Mouse (Mus musculus): ENCODE data around the gene BC055324. TPM values are rescaled to one million over a fixed set of nuclear protein-coding genes. Genes with fewer than 3 reads are reported as not detected.
"Not testable (repeated sequence)": the region's sequence is repeated elsewhere in the genome, so short reads cannot be mapped to it uniquely, and the experiment has no call there.

BC055324 gene
- 4.1 and 10.7 TPM in 2 replicates for polyA plus RNA-seq (2011; ENCODE audit: insufficient read depth, insufficient read length, low replicate concordance, missing spikeins)

- no peaks in the 10 kb centered on the region for H3K4me1 ChIP-seq (ENCODE audit: control insufficient read depth, insufficient read depth, low read length)
- TF ChIP-seq CTCF (IDR thresholded peaks at IDR 0.05; ENCODE audit: control insufficient read depth, insufficient read depth, low read length) (no peak), POLR2A (IDR thresholded peaks at IDR 0.05; ENCODE audit: borderline replicate concordance, control insufficient read depth, low read depth, low read length) (peak; percentile 56; the same call in 1 of the 2 replicates)
- H3K4me3 ChIP-seq (replicated peaks; ENCODE audit: control insufficient read depth, low read depth, low read length), result peak within 1 kb of the TSS; percentile 75
- H3K27ac ChIP-seq (ENCODE audit: control insufficient read depth, insufficient read depth, low read depth, low read length, poor library complexity), result peak within 1 kb of the TSS; percentile 39
- under 1% methylated on average over 43 of the region's 43 CpGs for WGBS
These were observed at the start of gene BC055324, which contains the start of gene Mettl18 for GRCm38 (mm10) chr1:163994721-163995608. TSS of gene BC055324 (minus strand) at chr1:163994796. TSS of gene Mettl18 (plus strand) at chr1:163994889.

- TF ChIP-seq POLR2A (IDR thresholded peaks at IDR 0.05; ENCODE audit: borderline replicate concordance, control insufficient read depth, low read depth, low read length) (no peak), CTCF (IDR thresholded peaks at IDR 0.05; ENCODE audit: control insufficient read depth, insufficient read depth, low read length) (no peak)
- H3K4me1 ChIP-seq (ENCODE audit: control insufficient read depth, insufficient read depth, low read length), result no peaks in the 10 kb centered on the region
- WGBS, result 76% methylated on average over 3 of the region's 3 CpGs
- no peak overlapping the region for H3K27ac ChIP-seq (ENCODE audit: control insufficient read depth, insufficient read depth, low read depth, low read length, poor library complexity)
- no peak overlapping the region for H3K4me3 ChIP-seq (replicated peaks; ENCODE audit: control insufficient read depth, low read depth, low read length)
These were observed 49.0 kb upstream of the BC055324 start for GRCm38 (mm10) chr1:164043549-164043948.

GRCm38 (mm10) chr1:164040385-164041135, 46.0 kb upstream of the BC055324 start:
- H3K4me1 ChIP-seq (ENCODE audit: control insufficient read depth, insufficient read depth, low read length), result no peaks in the 10 kb centered on the region
- no peak overlapping the region for H3K27ac ChIP-seq (ENCODE audit: control insufficient read depth, insufficient read depth, low read depth, low read length, poor library complexity)
- no peak overlapping the region for H3K4me3 ChIP-seq (replicated peaks; ENCODE audit: control insufficient read depth, low read depth, low read length)
- no peak for TF ChIP-seq CTCF (IDR thresholded peaks at IDR 0.05; ENCODE audit: control insufficient read depth, insufficient read depth, low read length)
- no peak for TF ChIP-seq POLR2A (IDR thresholded peaks at IDR 0.05; ENCODE audit: borderline replicate concordance, control insufficient read depth, low read depth, low read length)
- 83% methylated on average over 10 of the region's 10 CpGs for WGBS

GRCm38 (mm10) chr1:164027416-164027815, 32.8 kb upstream of the BC055324 start:
- 68% methylated on average over 5 of the region's 5 CpGs for WGBS
- H3K4me3 ChIP-seq (replicated peaks; ENCODE audit: control insufficient read depth, low read depth, low read length), result no peak overlapping the region
- no peak for TF ChIP-seq POLR2A (IDR thresholded peaks at IDR 0.05; ENCODE audit: borderline replicate concordance, control insufficient read depth, low read depth, low read length)
- no peak for TF ChIP-seq CTCF (IDR thresholded peaks at IDR 0.05; ENCODE audit: control insufficient read depth, insufficient read depth, low read length)
- no peaks in the 10 kb centered on the region for H3K4me1 ChIP-seq (ENCODE audit: control insufficient read depth, insufficient read depth, low read length)
- H3K27ac ChIP-seq (ENCODE audit: control insufficient read depth, insufficient read depth, low read depth, low read length, poor library complexity), result no peak overlapping the region

GRCm38 (mm10) chr1:164025685-164026084, 31.1 kb upstream of the BC055324 start:
- TF ChIP-seq POLR2A (IDR thresholded peaks at IDR 0.05; ENCODE audit: borderline replicate concordance, control insufficient read depth, low read depth, low read length), result no peak
- Histone ChIP-seq H3K27ac (ENCODE audit: control insufficient read depth, insufficient read depth, low read depth, low read length, poor library complexity) (no peak overlapping the region), H3K4me1 (ENCODE audit: control insufficient read depth, insufficient read depth, low read length) (no peaks in the 10 kb centered on the region), H3K4me3 (replicated peaks; ENCODE audit: control insufficient read depth, low read depth, low read length) (no peak overlapping the region)
- WGBS, result 65% methylated on average over 4 of the region's 4 CpGs

GRCm38 (mm10) chr1:164022106-164022505, 27.5 kb upstream of the BC055324 start:
- not testable (repeated sequence) for H3K4me3 ChIP-seq (replicated peaks; ENCODE audit: control insufficient read depth, low read depth, low read length); H3K4me1 ChIP-seq (ENCODE audit: control insufficient read depth, insufficient read depth, low read length); H3K27ac ChIP-seq (ENCODE audit: control insufficient read depth, insufficient read depth, low read depth, low read length, poor library complexity)
- 80% methylated on average over 5 of the region's 5 CpGs for whole genome bisulfite sequencing

- H3K4me1 ChIP-seq (ENCODE audit: control insufficient read depth, insufficient read depth, low read length); H3K27ac ChIP-seq (ENCODE audit: control insufficient read depth, insufficient read depth, low read depth, low read length, poor library complexity); H3K4me3 ChIP-seq (replicated peaks; ENCODE audit: control insufficient read depth, low read depth, low read length): not testable (repeated sequence)
- WGBS, result 94% methylated on average over 3 of the region's 3 CpGs
These were observed 26.1 kb upstream of the BC055324 start for GRCm38 (mm10) chr1:164020746-164021145.

- Histone ChIP-seq H3K4me1 (ENCODE audit: control insufficient read depth, insufficient read depth, low read length) (no peaks in the 10 kb centered on the region), H3K4me3 (replicated peaks; ENCODE audit: control insufficient read depth, low read depth, low read length) (no peak overlapping the region), H3K27ac (ENCODE audit: control insufficient read depth, insufficient read depth, low read depth, low read length, poor library complexity) (no peak overlapping the region)
- no peak for TF ChIP-seq POLR2A (IDR thresholded peaks at IDR 0.05; ENCODE audit: borderline replicate concordance, control insufficient read depth, low read depth, low read length)
- no peak for TF ChIP-seq CTCF (IDR thresholded peaks at IDR 0.05; ENCODE audit: control insufficient read depth, insufficient read depth, low read length)
- WGBS, result 73% methylated on average over 6 of the region's 6 CpGs
These were observed 25.2 kb upstream of the BC055324 start for GRCm38 (mm10) chr1:164019789-164020188.

Measured in bone marrow, adult 2 months (tissue).